Mouse (Mus musculus) thymus, adult 2 months (tissue): ENCODE measurements around the gene Fam189a1.

Source experiments
- CTCF ChIP-seq: fragments of 200-500 bp; IDR thresholded peaks from 2 replicates; pipeline ENCODE4 v1.5.1; 2012; ENCODE audit warnings: mild to moderate bottlenecking, control low read depth, low read length, moderate library complexity, borderline replicate concordance; ENCODE audit not compliant: control insufficient read depth, poor library complexity, insufficient read depth; ENCODE audit errors: extremely low read depth
- POLR2A ChIP-seq: fragments of 200-500 bp; IDR thresholded peaks from 2 replicates; pipeline ENCODE4 v1.6.1; 2012; ENCODE audit warnings: mild to moderate bottlenecking, low read length, control low read depth, moderate library complexity; ENCODE audit not compliant: control insufficient read depth, poor library complexity, insufficient read depth; ENCODE audit errors: extremely low read depth

GRCm38 (mm10) chr7:64739131-64739530 lies 417.2 kb downstream of the Fam189a1 start:
- no peak for TF ChIP-seq CTCF
- TF ChIP-seq POLR2A = no peak
